Mouse (Mus musculus) urinary bladder, postnatal 4 days (tissue): Measurements from ENCODE around the gene Rptor.

ENCODE experiments used
- DNase-seq, 2 experiments: peaks; one replicate each; pipeline ENCODE4 v3.0.0; 2021 to 2022; ENCODE audit warnings: low spot score in 2 of 2

The Rptor gene

DNA sequence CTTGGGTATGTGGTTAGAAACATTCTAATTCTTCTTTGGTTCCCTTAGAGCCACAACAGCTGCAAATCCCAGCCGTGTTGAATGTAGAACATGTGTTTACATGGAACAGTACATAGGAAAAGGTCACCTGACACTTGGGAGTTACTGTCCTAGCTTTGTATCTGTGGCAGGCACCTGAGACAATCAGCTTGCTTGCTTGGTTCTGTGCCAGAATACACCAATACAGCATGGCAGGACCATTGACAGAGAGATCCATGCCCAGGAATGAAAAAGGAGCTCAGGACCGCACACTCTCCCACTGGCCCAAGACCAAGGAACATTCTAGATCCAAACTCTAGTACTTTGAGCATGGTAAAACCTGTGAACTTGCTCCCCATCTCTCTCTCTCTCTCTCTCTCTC lies 132.4 kb downstream of the Rptor start:
- DNase-seq = no peak

DNA sequence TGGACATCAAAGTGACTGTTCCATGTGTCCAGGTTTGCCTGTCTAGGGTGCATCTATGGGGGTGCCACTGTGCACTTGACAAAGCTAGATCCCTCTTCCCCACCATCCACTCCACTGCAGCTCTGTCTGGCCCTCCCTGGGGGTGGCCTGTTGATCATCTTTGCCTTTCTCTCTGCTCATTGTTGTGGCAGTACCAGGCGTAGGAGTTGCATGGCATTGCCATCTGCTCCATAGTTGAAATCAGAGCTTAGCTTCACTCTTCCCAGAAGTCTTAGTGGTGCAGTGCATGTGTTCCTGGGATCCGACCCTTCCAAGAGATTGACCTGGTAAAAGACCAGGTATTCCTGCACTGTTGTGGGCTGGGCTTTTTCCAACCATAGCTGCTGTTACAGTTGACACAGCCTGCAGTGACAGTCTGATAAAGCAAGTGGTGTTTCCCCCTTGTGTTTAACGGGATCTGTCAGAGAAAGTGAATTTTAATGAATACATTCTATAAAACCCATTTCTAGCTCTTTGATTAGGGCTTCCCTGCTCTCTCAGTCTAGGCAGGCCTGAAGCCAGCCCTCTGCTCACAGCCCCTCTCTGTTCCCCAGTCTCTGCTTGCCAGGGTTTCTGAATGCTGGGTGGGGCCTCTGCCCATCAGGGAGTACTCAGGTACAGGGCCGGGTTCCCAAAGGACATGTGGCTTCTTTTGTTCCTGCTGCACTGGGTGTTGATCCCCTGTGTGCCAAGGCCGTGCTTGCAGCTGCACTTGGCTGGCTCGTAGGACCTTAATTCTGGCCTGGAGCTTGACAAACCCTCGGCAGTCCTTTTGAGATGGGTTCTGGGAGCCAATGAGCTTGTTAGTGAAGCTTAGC lies 136.5 kb downstream of the Rptor start:
- DNase-seq = no peak

DNA sequence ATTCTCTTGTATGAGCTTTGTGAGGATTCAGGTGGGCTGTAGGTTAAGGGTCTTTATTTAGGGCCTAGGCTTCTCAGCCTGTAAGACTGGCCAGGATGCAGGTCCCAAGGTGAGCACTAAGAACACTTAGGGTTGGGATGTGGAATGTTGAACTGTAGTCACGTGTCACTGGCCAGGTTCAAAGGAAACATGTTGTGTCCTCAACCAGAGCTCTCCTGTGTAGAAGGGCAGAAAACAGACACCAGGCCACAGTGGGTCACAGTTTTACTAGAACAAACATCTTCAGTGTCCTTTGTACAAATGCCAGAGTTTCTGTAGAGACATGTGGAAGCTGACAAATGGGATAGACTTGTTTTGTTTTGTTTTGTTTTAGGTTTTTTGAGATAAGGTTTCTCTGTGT lies 138.7 kb downstream of the Rptor start:
- DNase-seq = no peak

DNA sequence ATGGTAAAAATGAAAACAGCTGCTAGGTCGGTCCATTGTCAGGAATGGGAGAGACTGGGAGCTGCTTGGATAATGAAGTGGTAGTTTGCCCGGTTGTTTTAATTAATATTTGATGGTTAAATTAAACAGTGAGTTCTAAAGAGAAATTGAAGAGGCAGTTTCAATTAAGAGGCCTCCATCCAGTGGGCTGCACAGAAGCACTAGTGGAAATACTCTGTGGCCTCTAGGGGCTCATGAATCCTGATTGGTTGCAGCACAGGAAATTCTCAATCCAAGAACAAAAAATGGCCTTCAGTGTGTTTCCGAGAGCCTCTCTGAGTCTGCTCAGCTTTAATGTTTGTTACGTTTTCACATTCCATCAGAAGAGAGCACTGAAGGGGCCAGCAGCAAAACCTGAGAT lies 141.7 kb downstream of the Rptor start:
- DNase-seq = no peak

DNA sequence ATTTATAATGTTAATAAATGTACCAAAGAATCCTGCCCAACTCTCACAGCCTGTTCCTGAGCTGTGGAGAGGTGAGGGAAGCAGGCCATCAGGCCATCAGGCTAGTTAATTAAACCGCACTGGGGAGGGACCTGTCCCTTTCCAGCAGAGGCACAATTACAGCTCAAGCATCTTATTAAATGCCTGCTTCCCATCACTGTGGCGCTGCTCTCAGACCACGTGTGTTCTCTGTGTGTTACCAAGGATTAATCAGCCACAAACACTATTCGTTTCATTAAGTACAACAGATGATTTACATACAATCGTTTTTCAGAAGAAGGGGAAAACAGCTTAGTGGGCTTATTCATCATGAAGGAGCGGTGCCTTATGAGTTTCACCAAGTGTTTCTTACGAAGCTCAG lies 142.6 kb downstream of the Rptor start:
- no peak for DNase-seq

DNA sequence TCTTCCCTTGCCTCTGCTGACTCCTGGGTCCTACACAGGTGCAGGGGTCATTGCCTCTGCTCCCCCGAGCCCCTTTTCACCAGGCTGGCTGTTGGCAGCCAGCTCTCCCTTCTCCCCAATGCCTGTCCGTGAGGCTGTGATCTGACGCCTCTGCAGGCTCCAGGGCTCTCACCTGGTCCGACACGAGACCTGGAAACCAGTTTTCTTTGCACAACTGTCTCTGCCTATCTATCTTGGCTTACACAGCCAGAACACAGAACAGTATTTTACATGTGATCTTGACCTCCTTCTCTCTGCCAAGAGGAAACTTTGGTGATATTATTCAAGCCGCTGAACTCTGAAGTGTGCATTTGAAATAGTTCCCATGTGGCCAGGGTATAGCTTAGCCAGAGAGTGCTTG lies 151.8 kb downstream of the Rptor start:
- no peak for DNase-seq

DNA sequence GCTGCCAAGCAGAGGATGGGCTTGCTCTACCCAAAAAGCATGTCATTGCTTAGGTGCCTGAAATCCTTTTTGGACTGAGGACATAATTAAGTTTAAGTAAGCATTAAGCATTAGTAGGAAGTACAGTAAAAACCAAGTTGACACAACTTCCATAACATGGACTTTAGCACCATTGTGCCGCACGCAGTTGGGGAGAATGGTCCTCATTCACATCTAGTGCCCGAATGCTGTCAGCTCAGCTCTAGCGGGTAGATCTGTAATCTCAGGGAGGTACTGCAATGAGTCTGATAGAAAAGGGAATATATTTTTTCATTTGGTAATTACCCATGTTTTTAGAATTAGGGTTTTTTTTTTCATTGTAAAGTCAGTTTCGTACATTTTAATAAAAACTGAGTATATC lies 155.5 kb downstream of the Rptor start:
- DNase-seq = no peak

DNA sequence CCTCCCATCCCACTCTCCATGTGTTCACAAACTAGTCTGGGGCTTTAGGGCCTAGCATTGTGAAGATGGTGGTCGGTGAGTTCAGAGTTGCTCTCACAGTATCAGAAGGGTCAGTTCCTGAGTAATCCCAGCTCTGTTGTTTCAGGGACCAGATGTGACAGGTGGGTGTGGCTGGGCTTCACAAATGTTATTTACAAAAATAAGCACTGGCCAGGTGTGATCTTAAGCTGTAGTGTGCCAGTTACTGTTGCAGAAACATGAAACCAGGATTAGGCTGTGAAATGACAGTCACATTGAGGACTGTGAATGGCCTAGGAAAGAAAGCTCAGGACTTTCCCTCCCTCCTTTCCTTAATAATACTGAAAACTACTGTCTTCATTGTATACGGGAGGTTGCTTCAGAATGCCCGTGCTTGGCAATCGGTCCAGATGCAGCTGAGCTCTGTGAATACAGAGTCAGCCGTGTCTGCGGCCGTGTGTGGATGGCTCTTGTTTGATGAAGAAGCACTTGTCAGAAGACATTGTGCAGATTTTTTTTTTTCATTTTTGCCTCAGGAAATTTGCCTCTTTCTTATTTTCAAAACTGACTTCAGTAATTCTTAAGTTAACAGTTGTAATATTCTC lies 156.1 kb downstream of the Rptor start:
- no peak for DNase-seq

DNA sequence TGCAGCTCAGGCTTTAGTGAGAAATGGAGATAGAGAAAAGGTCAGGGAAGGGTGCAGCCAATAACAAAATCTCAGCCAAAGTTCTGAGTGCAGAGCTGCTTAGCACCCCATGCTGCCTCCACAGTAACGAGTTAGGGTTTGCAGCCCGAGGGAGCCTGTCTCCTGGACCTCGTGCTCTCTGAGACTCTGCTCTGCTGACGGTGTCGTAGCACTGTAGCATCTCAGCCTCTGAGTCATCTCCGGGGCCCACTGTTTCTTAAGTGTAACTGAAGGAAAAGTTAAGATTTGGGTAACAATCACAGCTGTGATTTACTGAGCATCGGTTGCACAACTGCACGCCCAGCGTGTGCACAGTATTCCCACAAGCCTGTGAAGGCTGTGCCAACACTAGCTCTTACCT lies 160.2 kb downstream of the Rptor start:
- DNase-seq = no peak

DNA sequence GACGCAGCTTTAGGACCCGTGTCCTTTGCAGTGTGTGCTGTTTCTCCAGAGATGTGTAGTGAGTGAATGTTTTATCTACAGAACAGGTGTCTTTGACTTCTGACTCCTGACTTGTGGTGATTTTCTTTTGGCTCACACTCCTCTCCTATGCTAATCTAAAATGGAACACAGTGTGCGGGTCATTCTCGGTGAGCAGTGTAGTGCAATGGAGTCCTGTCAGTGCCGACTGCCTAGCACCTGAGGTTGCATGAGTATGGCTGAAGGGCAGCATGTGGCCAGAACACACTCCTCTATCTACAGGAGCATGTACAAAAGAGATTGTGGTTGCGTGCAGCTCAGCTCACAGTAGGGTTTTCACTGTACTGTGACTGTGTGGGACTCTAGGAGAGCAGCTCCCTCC lies 163.3 kb downstream of the Rptor start:
- no peak for DNase-seq

DNA sequence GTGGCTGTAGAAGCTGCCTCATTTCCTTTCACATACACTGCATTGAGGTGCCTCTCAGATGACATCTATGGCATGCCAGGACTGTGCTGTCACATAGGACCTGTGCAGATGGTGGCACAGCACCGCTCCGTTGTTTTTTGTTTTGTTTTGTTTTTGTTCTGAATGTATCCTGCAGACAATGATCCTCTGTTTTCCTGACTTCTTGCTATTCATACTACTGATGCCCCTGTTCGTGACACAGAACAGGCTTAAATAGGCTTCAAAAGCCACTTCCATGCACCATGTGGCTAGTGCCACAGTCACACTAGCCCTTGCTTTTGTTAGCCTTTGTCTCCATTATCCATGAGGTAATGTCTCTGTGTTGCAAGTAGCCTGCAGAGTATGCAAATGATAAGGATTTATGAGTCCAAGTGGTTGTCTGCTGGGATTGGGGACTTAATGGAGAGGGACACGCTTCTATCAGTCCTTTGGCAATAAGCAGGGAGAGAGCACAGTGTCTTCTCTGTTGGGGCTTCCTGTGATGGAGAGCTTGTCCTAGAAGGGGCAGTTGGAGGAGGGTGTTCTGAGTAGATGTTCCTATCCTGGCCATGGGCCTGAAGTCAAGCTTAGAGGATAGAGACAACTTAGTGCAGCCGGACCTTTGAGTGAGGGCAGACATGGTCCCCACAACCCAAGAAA lies 164.2 kb downstream of the Rptor start:
- no peak for DNase-seq

DNA sequence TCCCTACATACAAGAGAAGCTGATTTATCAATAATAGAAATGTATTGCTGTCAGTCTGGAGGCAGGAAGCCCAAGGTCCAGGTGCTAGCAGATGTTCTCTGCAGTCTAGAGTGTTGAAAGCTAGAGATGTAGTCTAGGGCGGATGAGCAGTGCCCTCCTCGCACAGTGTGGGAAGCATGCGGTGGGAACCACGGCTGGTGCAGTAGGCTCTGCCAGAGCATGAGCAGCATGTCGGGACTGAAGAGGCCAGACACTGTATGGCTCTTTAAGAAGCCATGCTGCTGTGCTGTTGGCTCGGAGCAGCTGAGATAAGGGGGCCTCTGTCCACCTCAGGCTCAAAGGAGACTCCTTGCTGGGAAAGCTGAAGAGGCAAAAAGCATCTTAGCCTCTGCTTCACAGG lies 164.8 kb downstream of the Rptor start:
- DNase-seq = no peak

DNA sequence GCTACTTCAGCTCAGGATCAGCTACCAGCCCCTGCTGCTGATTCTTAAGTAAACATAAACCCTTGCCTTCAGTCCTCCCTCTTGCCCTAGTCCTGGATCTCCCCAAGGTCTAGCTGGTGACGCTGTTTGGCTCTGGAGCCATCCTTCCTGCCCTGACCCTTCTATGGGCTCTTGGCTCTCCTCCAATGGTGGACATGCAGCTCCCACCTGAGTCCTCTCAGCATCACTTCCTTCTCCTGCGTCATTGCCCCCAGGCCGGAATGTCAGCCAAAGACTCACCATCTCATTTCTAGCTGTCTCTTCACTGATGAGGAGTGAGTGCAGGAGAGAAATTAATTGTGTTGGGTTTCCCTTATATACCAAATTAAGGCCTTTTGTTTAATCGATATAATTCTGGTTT lies 165.8 kb downstream of the Rptor start:
- DNase-seq = no peak

DNA sequence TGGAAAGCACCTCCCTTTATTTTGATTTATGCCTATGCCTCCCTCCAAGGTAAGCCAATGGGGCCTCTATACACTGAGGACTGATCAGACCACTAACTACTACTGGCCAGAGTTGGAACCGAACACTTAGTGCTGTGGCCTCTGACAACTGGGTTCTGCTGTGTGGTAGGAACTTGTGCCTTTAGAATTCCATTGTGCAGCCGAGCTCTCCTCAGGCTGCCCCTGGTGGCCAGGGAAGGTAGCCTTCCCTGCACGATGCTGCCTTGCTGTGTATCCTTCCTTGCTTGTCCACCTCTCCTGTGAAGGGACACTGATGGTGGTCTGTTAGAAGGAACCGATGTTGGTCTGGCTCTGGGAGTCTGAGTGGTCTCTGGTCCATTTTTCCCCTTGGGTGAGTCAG lies 167.0 kb downstream of the Rptor start:
- no peak for DNase-seq

DNA sequence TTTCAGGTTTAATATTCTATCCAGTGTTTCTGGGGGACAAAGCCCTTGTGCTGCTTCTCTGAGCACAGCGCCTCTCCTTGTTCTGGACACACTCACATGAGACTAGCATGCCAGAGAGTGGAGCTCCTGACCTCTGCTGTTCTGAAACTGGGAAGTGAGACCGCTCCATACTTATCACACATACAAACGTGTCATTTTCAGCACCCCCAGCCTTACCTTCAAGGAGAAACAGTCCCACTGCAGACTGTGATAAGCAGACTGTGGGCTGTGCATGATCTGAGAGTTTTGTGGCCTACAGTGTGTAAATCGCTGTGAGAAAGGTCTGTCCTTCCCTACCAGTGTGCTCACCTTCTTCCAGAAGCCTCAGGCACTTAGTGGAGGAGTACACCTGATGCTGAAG lies 168.3 kb downstream of the Rptor start:
- no peak for DNase-seq

DNA sequence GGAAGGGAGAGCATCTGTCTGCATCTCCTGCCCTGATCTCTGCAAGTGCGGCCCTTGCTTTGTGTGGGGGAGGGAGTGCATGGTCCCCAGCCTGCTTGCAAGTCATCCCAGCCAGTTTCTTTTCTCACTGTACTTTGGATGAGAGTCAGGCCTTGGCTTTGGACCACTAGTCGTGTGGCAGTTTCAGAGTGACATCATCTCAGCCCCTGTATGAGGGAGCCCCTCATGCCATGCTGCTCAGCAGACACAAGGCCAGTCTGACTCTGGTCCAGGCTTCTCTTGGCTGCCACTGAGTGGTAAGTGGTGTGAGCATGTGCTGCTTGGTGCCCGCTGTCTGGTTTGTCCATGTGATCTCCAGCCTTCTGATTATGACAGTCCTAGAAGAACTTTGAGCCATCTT lies 170.2 kb downstream of the Rptor start:
- no peak for DNase-seq

DNA sequence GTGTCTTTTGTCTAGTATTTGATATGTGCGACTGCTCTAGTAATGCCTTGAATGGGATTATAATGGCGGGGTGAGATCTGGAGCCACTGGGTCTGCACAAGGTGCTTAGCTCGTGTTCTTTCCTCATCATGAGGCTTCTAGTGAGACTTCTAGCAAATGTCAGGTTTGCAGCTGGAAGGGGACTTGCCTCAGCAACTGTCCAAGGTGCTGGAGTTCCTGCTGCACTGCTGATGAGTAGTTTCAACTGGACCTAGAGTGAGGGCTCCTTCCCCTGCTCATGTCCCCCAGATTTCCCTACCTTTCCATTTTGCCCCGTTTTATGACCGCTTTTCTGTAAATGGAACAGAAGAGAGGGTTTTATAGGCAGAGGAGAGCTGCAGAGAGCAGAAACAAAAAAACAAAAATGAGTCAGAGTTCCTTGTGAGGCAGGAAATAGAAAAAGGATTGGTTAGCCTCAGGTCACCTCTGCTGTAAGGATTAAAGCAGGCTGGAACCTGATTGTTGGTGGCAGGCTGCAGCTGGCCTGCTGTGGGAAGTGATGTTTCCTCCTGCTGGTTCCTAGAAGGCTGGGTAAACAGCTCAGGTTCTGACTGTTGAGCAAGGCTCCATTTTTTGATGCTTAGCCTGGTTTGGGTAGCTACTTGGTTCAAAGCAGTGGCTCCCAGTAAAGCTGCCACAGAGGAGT lies 172.5 kb downstream of the Rptor start:
- DNase-seq = no peak

DNA sequence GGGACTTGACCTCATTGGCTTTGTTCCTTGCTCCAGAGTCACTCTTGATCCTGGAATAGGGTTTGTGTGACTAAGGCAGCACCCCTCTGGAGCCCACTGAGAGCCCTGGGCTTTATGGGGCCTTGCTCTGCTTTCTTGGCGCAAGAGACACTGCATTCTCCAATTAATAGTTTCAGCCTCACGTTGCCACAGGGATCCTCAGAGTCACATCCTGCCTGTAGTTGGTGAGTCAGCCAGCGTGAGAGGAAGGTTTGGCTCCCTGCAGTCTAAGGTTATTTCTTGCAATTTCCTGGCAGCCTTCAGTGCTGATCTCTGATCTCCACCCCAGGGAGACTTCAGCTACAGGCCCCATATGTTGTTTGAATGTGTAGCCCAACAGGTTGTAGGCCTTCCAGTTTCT lies 174.5 kb downstream of the Rptor start:
- DNase-seq = no peak

DNA sequence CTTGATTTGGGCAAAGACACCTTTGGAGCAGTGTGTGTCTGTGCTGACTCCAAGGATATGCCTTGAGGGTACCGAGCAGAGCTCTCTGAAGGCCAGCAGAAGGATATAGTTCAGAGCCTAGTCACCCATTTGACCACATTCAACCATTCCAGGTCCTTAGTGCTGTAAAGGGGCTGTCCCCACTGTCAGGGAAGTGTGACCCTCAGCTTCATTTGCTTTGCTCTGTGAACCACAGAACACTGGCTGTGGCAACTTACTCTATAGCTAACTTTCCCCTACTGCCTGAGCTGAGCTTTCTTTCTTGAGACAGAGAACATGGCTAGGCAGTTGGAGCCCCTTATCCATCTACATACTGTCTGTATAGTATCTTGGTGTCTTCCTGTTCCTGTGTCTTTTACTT lies 175.2 kb downstream of the Rptor start:
- DNase-seq = no peak

DNA sequence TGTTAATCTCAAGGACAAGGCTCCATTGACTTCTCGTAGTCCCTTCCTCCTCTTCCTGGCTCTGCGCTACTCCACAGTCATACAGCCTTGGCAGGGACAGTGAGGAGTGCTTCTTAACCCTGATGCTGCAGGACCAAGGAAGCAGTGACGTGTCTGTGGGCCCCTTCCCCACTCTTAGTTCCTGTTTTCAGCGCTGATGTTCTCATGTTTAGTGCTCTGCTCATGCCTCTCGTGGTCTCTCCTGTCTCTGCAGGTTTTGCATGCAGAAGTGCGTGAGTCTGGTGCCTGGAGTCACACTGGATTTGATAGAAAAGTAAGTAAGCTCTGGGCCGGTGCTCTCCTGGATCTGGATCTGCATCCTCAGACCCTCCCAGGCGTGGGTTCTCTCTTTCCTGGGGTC lies 177.6 kb downstream of the Rptor start:
- DNase-seq = no peak

DNA sequence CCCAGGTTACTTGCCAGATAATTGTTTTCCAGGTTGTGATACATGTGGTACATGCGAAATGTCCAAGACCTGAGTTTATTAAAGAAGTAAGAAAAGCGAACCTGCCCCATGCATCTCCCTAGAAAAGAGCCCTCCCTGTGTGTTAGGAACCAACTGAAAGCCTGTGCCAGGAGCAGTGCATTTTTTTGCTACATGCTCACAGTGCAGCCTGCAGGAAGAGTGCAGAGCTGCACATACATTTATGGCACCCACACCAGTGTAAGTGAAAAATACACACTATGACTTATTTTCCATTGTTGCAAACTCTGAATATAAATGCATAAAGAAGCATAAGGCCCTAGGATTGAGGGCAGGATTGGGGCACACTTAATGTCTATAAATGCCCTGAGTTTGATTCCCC lies 178.5 kb downstream of the Rptor start:
- no peak for DNase-seq

DNA sequence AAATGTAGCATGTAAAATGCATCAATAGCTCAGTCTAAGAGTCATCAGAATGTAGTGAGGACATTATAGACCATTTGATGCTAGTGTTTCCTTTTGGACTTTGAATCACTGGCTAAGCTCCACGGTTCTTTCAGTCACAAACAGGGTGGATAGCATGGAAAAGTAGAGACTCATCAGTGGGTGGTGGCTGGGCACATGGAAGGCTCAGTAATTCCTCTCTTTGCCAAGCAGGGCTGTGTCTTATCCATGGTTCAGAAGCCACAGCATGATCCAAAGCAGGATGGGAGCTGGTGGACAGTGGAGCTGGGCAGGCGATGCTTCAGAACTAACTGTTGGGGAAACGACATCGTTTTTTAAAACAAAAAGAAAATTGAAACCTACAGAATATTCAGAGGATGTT lies 179.0 kb downstream of the Rptor start:
- no peak for DNase-seq

DNA sequence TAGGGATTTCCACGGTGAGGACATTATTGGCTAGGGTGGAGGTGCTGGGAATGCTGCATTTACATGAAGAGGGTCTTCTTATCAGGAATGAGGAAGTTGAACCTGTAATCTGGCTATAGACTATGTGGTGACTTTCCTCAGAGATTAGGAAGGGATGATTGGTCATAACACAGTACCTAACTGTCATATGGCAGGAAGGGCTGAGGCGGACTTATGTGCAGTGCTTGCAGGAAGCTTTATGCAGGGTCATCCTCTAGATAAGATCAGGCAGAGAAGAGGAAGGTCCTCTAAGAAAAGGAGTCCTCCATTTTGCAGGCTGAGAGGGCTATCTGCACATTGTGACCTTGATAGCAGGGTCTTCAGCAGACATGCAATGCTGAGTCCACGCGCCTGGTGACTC lies 180.9 kb downstream of the Rptor start:
- DNase-seq = no peak
